Mouse (Mus musculus): ENCODE results near the gene Gstp1.

GRCm38 (mm10) chr19:4005091-4005490 is 32.7 kb downstream of the Gstp1 start:
- no peak for TF ChIP-seq CTCF (IDR thresholded peaks at IDR 0.05; ENCODE audit: control insufficient read depth, insufficient read depth, insufficient replicate concordance, low read depth, low read length)
- no peak for TF ChIP-seq POLR2A (IDR thresholded peaks at IDR 0.05; ENCODE audit: control insufficient read depth, low read depth, low read length)
